Mouse (Mus musculus): ENCODE results near the gene Mrps23.

GRCm38 (mm10) chr11:88202077-88202476 is 2.1 kb upstream of the Mrps23 start:
- TF ChIP-seq CTCF (IDR thresholded peaks at IDR 0.05) (no peak), POLR2A (IDR thresholded peaks at IDR 0.05; ENCODE audit: insufficient read depth, low read depth, low read length) (no peak), EP300 (IDR thresholded peaks at IDR 0.05; ENCODE audit: insufficient read depth, low read depth, low read length) (no peak)
